Mouse (Mus musculus) G1E (cell line): Measurements from ENCODE around the gene Gsx2.

ENCODE experiments used
- CTCF ChIP-seq: IDR thresholded peaks from 2 replicates; pipeline ENCODE4 v1.5.1; 2012; ENCODE audit warnings: low read depth, low read length, inconsistent platforms, mixed read lengths
- GATA1 ChIP-seq: IDR thresholded peaks from 2 replicates; pipeline ENCODE4 v1.6.1; 2012; ENCODE audit warnings: borderline replicate concordance, low read length, inconsistent platforms, mixed read lengths

DNA sequence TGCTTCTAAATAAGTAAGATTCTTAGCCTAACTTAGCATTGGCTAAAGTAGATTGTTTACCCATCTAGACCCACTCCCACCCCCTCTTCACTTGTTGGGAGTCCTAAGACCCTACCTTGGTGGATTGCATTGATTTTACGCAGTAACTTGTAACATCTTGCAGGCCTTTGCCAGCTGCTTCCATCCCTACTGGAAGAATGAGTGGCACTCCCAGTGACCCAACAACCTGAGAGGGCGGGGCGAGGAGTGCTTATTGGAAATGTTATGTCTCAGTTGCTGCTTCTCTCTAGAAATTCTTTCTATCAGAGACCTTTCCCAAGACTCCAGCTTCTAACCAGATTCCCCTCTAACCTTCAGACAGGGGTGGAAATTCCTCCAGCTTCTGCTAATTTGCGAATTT, 10.5 kb downstream of the Gsx2 start:
- TF ChIP-seq CTCF: no peak
- no peak for TF ChIP-seq GATA1
